Mouse (Mus musculus) bone marrow macrophage, adult 2 months (primary cell): Measurements from ENCODE around the gene Myf6. TPM values are rescaled to one million over a fixed set of nuclear protein-coding genes. Genes with fewer than 3 reads are reported as not detected.

Source experiments
- H3K27ac ChIP-seq: 2 replicates; pipeline ENCODE4 v1.5.1; 2012; ENCODE audit warnings: low read depth, low read length; ENCODE audit not compliant: insufficient read depth
- H3K4me1 ChIP-seq: 2 replicates; pipeline ENCODE4 v1.6.1; 2012; ENCODE audit warnings: low read length; ENCODE audit not compliant: control insufficient read depth, insufficient read depth
- H3K4me3 ChIP-seq: 2 replicates; pipeline ENCODE4 v1.5.1; 2012; ENCODE audit warnings: mild to moderate bottlenecking, low read length, moderate library complexity; ENCODE audit not compliant: insufficient read depth
- CTCF ChIP-seq: IDR thresholded peaks from 2 replicates; pipeline ENCODE4 v1.5.1; 2012; ENCODE audit warnings: low read depth, mild to moderate bottlenecking, low read length, moderate library complexity
- POLR2A ChIP-seq: IDR thresholded peaks from 2 replicates; pipeline ENCODE4 v1.6.1; 2012; ENCODE audit warnings: mild to moderate bottlenecking, low read depth, low read length, borderline replicate concordance
- polyA plus RNA-seq: library from polyadenylated mRNA; stranded (reverse); fragments of >200 nt; gene quantifications from 2 replicates; pipeline ENCODE4 v1.2.4, GENCODE M21; 2012; ENCODE audit not compliant: missing spikeins, insufficient read depth, insufficient read length

Myf6 gene
- polyA plus RNA-seq: not detected in 2 replicates

GRCm38 (mm10) chr10:107494568-107494967 is at the start of gene Myf6:
TSS of gene Myf6 (minus strand) at chr10:107494737.
- TF ChIP-seq POLR2A: no peak
- Histone ChIP-seq H3K4me3 (no peak within 1 kb of the TSS), H3K4me1 (no peaks in the 10 kb centered on the region), H3K27ac (no peak within 1 kb of the TSS)

GRCm38 (mm10) chr10:107543026-107543425 is 48.5 kb upstream of the Myf6 start:
- Histone ChIP-seq H3K27ac (no peak overlapping the region), H3K4me1 (no peaks in the 10 kb centered on the region), H3K4me3 (no peak overlapping the region)
- TF ChIP-seq CTCF: no peak
- TF ChIP-seq POLR2A: no peak

GRCm38 (mm10) chr10:107528758-107529157 is 34.2 kb upstream of the Myf6 start:
- H3K4me3 ChIP-seq: no peak overlapping the region
- TF ChIP-seq CTCF: no peak
- TF ChIP-seq POLR2A: no peak
- no peaks in the 10 kb centered on the region for H3K4me1 ChIP-seq
- no peak overlapping the region for H3K27ac ChIP-seq

GRCm38 (mm10) chr10:107519216-107519615 is 24.7 kb upstream of the Myf6 start:
- TF ChIP-seq CTCF: no peak
- TF ChIP-seq POLR2A: no peak
- Histone ChIP-seq H3K4me3 (no peak overlapping the region), H3K27ac (no peak overlapping the region), H3K4me1 (no peaks in the 10 kb centered on the region)

GRCm38 (mm10) chr10:107516641-107517040 is 22.1 kb upstream of the Myf6 start:
- Histone ChIP-seq H3K4me3 (no peak overlapping the region), H3K4me1 (no peaks in the 10 kb centered on the region), H3K27ac (no peak overlapping the region)
- TF ChIP-seq POLR2A (no peak), CTCF (no peak)

- TF ChIP-seq POLR2A: no peak
- TF ChIP-seq CTCF: no peak
- Histone ChIP-seq H3K4me3 (no peak overlapping the region), H3K4me1 (no peaks in the 10 kb centered on the region), H3K27ac (no peak overlapping the region)
Measured at GRCm38 (mm10) chr10:107514735-107515134, 20.2 kb upstream of the Myf6 start.

- TF ChIP-seq POLR2A (no peak), CTCF (no peak)
- Histone ChIP-seq H3K4me3 (no peak overlapping the region), H3K27ac (no peak overlapping the region), H3K4me1 (no peaks in the 10 kb centered on the region)
Measured at GRCm38 (mm10) chr10:107506397-107506796, 11.9 kb upstream of the Myf6 start.

- TF ChIP-seq CTCF (no peak), POLR2A (no peak)
- no peak overlapping the region for H3K27ac ChIP-seq
Measured at GRCm38 (mm10) chr10:107503430-107503829, 8.9 kb upstream of the Myf6 start.

GRCm38 (mm10) chr10:107502193-107502592 is 7.7 kb upstream of the Myf6 start:
- H3K27ac ChIP-seq: no peak overlapping the region
- H3K4me3 ChIP-seq: no peak overlapping the region
- no peaks in the 10 kb centered on the region for H3K4me1 ChIP-seq
- no peak for TF ChIP-seq POLR2A
- TF ChIP-seq CTCF: no peak

More at GRCm38 (mm10) chr10:107503430-107503829, 8.9 kb upstream of the Myf6 start:
- no peaks in the 10 kb centered on the region for H3K4me1 ChIP-seq
- H3K4me3 ChIP-seq: no peak overlapping the region

GRCm38 (mm10) chr10:107499656-107500055 is 5.1 kb upstream of the Myf6 start:
- no peak overlapping the region for H3K27ac ChIP-seq
- no peaks in the 10 kb centered on the region for H3K4me1 ChIP-seq
- H3K4me3 ChIP-seq: no peak overlapping the region
- TF ChIP-seq CTCF (no peak), POLR2A (no peak)

- TF ChIP-seq CTCF: no peak
- TF ChIP-seq POLR2A: no peak
- Histone ChIP-seq H3K4me1 (no peaks in the 10 kb centered on the region), H3K4me3 (no peak overlapping the region), H3K27ac (no peak overlapping the region)
Measured at GRCm38 (mm10) chr10:107496402-107496801, 1.9 kb upstream of the Myf6 start.
